Mouse (Mus musculus) liver, embryonic 12.5 days (tissue): Measurements from ENCODE around the gene C1qtnf9. TPM values are rescaled to one million over a fixed set of nuclear protein-coding genes. Genes with fewer than 3 reads are reported as not detected.

Experiments
- ATAC-seq: fragments of 200-750 bp; cut with Nextera tagmentation; 2 replicates; pipeline ENCODE4 v1.8.0; 2017; ENCODE audit warnings: moderate number of reproducible peaks, mild to moderate bottlenecking, moderate library complexity
- H3K27ac ChIP-seq: fragments of 300-500 bp; sonication (generic); 2 replicates; pipeline ENCODE4 v1.5.1; 2016; ENCODE audit warnings: mild to moderate bottlenecking
- H3K27me3 ChIP-seq: fragments of 300-500 bp; sonication (generic); replicated peaks from 2 replicates; pipeline ENCODE4 v1.6.1; 2016; ENCODE audit warnings: mild to moderate bottlenecking, moderate library complexity
- H3K36me3 ChIP-seq: fragments of 300-500 bp; sonication (generic); 2 replicates; pipeline ENCODE4 v1.6.1; 2016; ENCODE audit warnings: mild to moderate bottlenecking, moderate library complexity
- H3K4me1 ChIP-seq: fragments of 300-500 bp; sonication (generic); 2 replicates; pipeline ENCODE4 v1.6.1; 2016
- H3K4me2 ChIP-seq: fragments of 300-500 bp; sonication (generic); 2 replicates; pipeline ENCODE4 v1.6.1; 2016; ENCODE audit warnings: mild to moderate bottlenecking, moderate library complexity
- H3K4me3 ChIP-seq: fragments of 300-500 bp; sonication (generic); 2 replicates; pipeline ENCODE4 v1.5.1; 2016; ENCODE audit warnings: mild to moderate bottlenecking, moderate library complexity
- H3K9ac ChIP-seq: fragments of 300-500 bp; sonication (generic); 2 replicates; pipeline ENCODE4 v1.6.1; 2016; ENCODE audit warnings: mild to moderate bottlenecking, moderate library complexity
- H3K9me3 ChIP-seq: fragments of 300-500 bp; sonication (generic); replicated peaks from 2 replicates; pipeline ENCODE4 v1.6.1; 2016; ENCODE audit warnings: mild to moderate bottlenecking, moderate library complexity
- WGBS: fragments of 180-500 bp; shearing (Covaris S2); methylation state at CpG from one replicate; pipeline ENCODE4 v1.1.7; 2016; ENCODE audit not compliant: insufficient replicate concordance; 5-methylcytosine and 5-hydroxymethylcytosine counted together
- polyA plus RNA-seq: library from polyadenylated mRNA; unstranded; fragments of >200 nt; fragmentation: Nextera tagmentation; extraction: Ambion mirVana; gene quantifications from 2 replicates; pipeline ENCODE4 v1.2.1, GENCODE M21; 2016

C1qtnf9 gene
- polyA plus RNA-seq, 1 experiment from 2014 or later, result 0.17 TPM

- Histone ChIP-seq H3K36me3 (peaks cover 46% of the 10 kb centered on the region), H3K27ac (no peak overlapping the region), H3K4me2 (no peak overlapping the region), H3K4me3 (no peak overlapping the region), H3K9ac (no peak overlapping the region), H3K9me3 (no peaks in the 10 kb centered on the region), H3K27me3 (no peaks in the 10 kb centered on the region), H3K4me1 (no peaks in the 10 kb centered on the region)
- WGBS, result 74% methylated on average over 5 of the region's 5 CpGs
- no peak for ATAC-seq
Measured at GRCm38 (mm10) chr14:60797596-60797995, 29.7 kb downstream of the C1qtnf9 start.

- H3K9me3 ChIP-seq, result no peaks in the 10 kb centered on the region
Measured at GRCm38 (mm10) chr14:60798721-60799120, 30.8 kb downstream of the C1qtnf9 start.

GRCm38 (mm10) chr14:60799762-60800728 is 32.1 kb downstream of the C1qtnf9 start:
- peaks cover 63% of the 10 kb centered on the region for H3K36me3 ChIP-seq
- H3K9ac ChIP-seq, result no peak overlapping the region
- 49% methylated on average over 9 of the region's 9 CpGs for WGBS
- H3K27me3 ChIP-seq, result no peaks in the 10 kb centered on the region
- ATAC-seq, result no peak
- H3K4me3 ChIP-seq, result no peak overlapping the region
- no peak overlapping the region for H3K4me2 ChIP-seq
- H3K27ac ChIP-seq, result no peak overlapping the region
- H3K4me1 ChIP-seq, result no peaks in the 10 kb centered on the region
- no peaks in the 10 kb centered on the region for H3K9me3 ChIP-seq

More at GRCm38 (mm10) chr14:60798721-60799120, 30.8 kb downstream of the C1qtnf9 start:
- H3K4me2 ChIP-seq, result no peak overlapping the region
- H3K4me1 ChIP-seq, result no peaks in the 10 kb centered on the region
- H3K36me3 ChIP-seq, result peaks cover 57% of the 10 kb centered on the region
- no peak for ATAC-seq
- H3K4me3 ChIP-seq, result no peak overlapping the region
- no peak overlapping the region for H3K27ac ChIP-seq
- no peaks in the 10 kb centered on the region for H3K27me3 ChIP-seq
- WGBS, result 87% methylated on average over 4 of the region's 4 CpGs
- no peak overlapping the region for H3K9ac ChIP-seq

- WGBS, result 90% methylated on average over 13 of the region's 13 CpGs
- no peaks in the 10 kb centered on the region for H3K9me3 ChIP-seq
- peaks cover 54% of the 10 kb centered on the region for H3K36me3 ChIP-seq
- H3K4me3 ChIP-seq, result no peak overlapping the region
- no peaks in the 10 kb centered on the region for H3K4me1 ChIP-seq
- H3K9ac ChIP-seq, result no peak overlapping the region
- H3K27me3 ChIP-seq, result no peaks in the 10 kb centered on the region
- no peak overlapping the region for H3K4me2 ChIP-seq
- no peak for ATAC-seq
- H3K27ac ChIP-seq, result no peak overlapping the region
Measured at GRCm38 (mm10) chr14:60802026-60802425, 34.1 kb downstream of the C1qtnf9 start.

- H3K27ac ChIP-seq, result no peak overlapping the region
- no peaks in the 10 kb centered on the region for H3K27me3 ChIP-seq
- no peaks in the 10 kb centered on the region for H3K9me3 ChIP-seq
- H3K4me3 ChIP-seq, result no peak overlapping the region
- 85% methylated on average over 9 of the region's 9 CpGs for WGBS
- no peak overlapping the region for H3K4me2 ChIP-seq
- H3K9ac ChIP-seq, result no peak overlapping the region
- H3K36me3 ChIP-seq, result peaks cover 42% of the 10 kb centered on the region
- no peak for ATAC-seq
- peaks cover 5% of the 10 kb centered on the region; the same call in 1 of the 2 replicates for H3K4me1 ChIP-seq
Measured at GRCm38 (mm10) chr14:60804978-60805377, 37.0 kb downstream of the C1qtnf9 start.

- Histone ChIP-seq H3K4me3 (no peak overlapping the region), H3K4me1 (peaks cover 5% of the 10 kb centered on the region; the same call in 1 of the 2 replicates), H3K27ac (no peak overlapping the region), H3K9me3 (no peaks in the 10 kb centered on the region), H3K36me3 (peaks cover 42% of the 10 kb centered on the region), H3K4me2 (no peak overlapping the region), H3K27me3 (no peaks in the 10 kb centered on the region), H3K9ac (no peak overlapping the region)
- 65% methylated on average over 1 of the region's 1 CpGs for WGBS
- ATAC-seq, result no peak
Measured at GRCm38 (mm10) chr14:60805871-60806270, 37.9 kb downstream of the C1qtnf9 start.

- no peak for ATAC-seq
- Histone ChIP-seq H3K27ac (0 out of 2 replicates have a peak overlapping the region, but pooled peaks have one; percentile 19), H3K4me2 (no peak overlapping the region), H3K4me1 (peaks cover 5% of the 10 kb centered on the region; the same call in 1 of the 2 replicates), H3K27me3 (no peaks in the 10 kb centered on the region), H3K9ac (no peak overlapping the region), H3K4me3 (no peak overlapping the region), H3K9me3 (no peaks in the 10 kb centered on the region), H3K36me3 (peaks cover 44% of the 10 kb centered on the region)
- 67% methylated on average over 11 of the region's 11 CpGs for WGBS
Measured at GRCm38 (mm10) chr14:60806891-60807344, 39.0 kb downstream of the C1qtnf9 start.

- H3K27ac ChIP-seq, result no peak overlapping the region
- H3K9ac ChIP-seq, result no peak overlapping the region
- no peak for ATAC-seq
- 89% methylated on average over 8 of the region's 8 CpGs for WGBS
- peaks cover 40% of the 10 kb centered on the region for H3K36me3 ChIP-seq
- no peak overlapping the region for H3K4me2 ChIP-seq
- peaks cover 5% of the 10 kb centered on the region; the same call in 1 of the 2 replicates for H3K4me1 ChIP-seq
- H3K27me3 ChIP-seq, result no peaks in the 10 kb centered on the region
- H3K9me3 ChIP-seq, result no peaks in the 10 kb centered on the region
- no peak overlapping the region for H3K4me3 ChIP-seq
Measured at GRCm38 (mm10) chr14:60809881-60810280, 41.9 kb downstream of the C1qtnf9 start.

GRCm38 (mm10) chr14:60811547-60811946 is 43.6 kb downstream of the C1qtnf9 start:
- Histone ChIP-seq H3K4me1 (peaks cover 5% of the 10 kb centered on the region; the same call in 1 of the 2 replicates), H3K27ac (no peak overlapping the region), H3K27me3 (no peaks in the 10 kb centered on the region), H3K9ac (no peak overlapping the region), H3K36me3 (peaks cover 46% of the 10 kb centered on the region), H3K4me2 (no peak overlapping the region), H3K4me3 (no peak overlapping the region), H3K9me3 (no peaks in the 10 kb centered on the region)
- no peak for ATAC-seq
- WGBS, result 68% methylated on average over 4 of the region's 4 CpGs

- Histone ChIP-seq H3K9me3 (no peaks in the 10 kb centered on the region), H3K9ac (no peak overlapping the region), H3K27me3 (no peaks in the 10 kb centered on the region), H3K4me2 (no peak overlapping the region), H3K36me3 (peaks cover 42% of the 10 kb centered on the region), H3K4me3 (no peak overlapping the region), H3K4me1 (0 out of 2 replicates have a peak, but pooled peaks cover 7% of the 10 kb centered on the region), H3K27ac (no peak overlapping the region)
- no peak for ATAC-seq
- WGBS, result 85% methylated on average over 5 of the region's 5 CpGs
Measured at GRCm38 (mm10) chr14:60815098-60815497, 47.2 kb downstream of the C1qtnf9 start.

- 79% methylated on average over 5 of the region's 5 CpGs for WGBS
- H3K4me1 ChIP-seq, result 0 out of 2 replicates have a peak, but pooled peaks cover 7% of the 10 kb centered on the region
- H3K4me2 ChIP-seq, result no peak overlapping the region
- H3K27ac ChIP-seq, result no peak overlapping the region
- H3K27me3 ChIP-seq, result no peaks in the 10 kb centered on the region
- H3K9ac ChIP-seq, result no peak overlapping the region
- H3K4me3 ChIP-seq, result no peak overlapping the region
- no peak for ATAC-seq
- peaks cover 27% of the 10 kb centered on the region for H3K36me3 ChIP-seq
- no peaks in the 10 kb centered on the region for H3K9me3 ChIP-seq
Measured at GRCm38 (mm10) chr14:60818045-60818444, 50.1 kb downstream of the C1qtnf9 start.

GRCm38 (mm10) chr14:60830096-60830495 is 62.2 kb downstream of the C1qtnf9 start:
- ATAC-seq, result no peak
- WGBS, result 86% methylated on average over 2 of the region's 2 CpGs
- Histone ChIP-seq H3K4me3 (no peak overlapping the region), H3K9me3 (no peaks in the 10 kb centered on the region), H3K27me3 (no peaks in the 10 kb centered on the region), H3K9ac (no peak overlapping the region), H3K36me3 (peaks cover 41% of the 10 kb centered on the region), H3K27ac (no peak overlapping the region), H3K4me2 (no peak overlapping the region), H3K4me1 (no peaks in the 10 kb centered on the region)
